Mouse (Mus musculus) olfactory bulb, adult 2 months (tissue): Measurements from ENCODE around the gene Nim1k.

Source experiments
- CTCF ChIP-seq: fragments of 200-500 bp; IDR thresholded peaks from 2 replicates; pipeline ENCODE4 v1.5.1; 2012; ENCODE audit warnings: low read depth, mild to moderate bottlenecking, low read length, moderate library complexity; ENCODE audit not compliant: insufficient read depth
- POLR2A ChIP-seq: fragments of 200-500 bp; IDR thresholded peaks from 2 replicates; pipeline ENCODE4 v1.6.1; 2012; ENCODE audit warnings: mild to moderate bottlenecking, low read depth, low read length, moderate library complexity; ENCODE audit not compliant: insufficient read depth

DNA sequence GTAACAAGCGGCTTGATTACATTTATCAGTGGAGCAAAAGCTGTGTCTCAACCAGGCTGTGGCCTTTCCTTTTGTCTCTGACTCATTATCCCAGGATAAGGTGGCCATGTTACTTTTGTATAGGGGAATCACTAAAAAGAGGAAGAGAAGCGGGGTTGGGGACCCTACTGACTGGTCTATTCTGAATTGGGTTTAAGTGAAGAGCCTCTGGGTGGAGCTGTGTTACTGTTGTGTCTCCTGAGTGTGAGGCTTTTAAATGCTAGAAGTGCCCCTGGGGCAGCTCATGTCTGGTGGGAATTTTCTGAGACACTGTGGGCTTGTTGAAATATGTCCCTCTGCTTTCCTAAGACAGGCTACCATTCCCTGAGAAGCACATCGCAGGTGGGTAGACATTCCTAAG lies 12.2 kb downstream of the Nim1k start:
- no peak for TF ChIP-seq POLR2A
- TF ChIP-seq CTCF = no peak
